Mouse (Mus musculus) bone marrow macrophage, adult 2 months (primary cell): ENCODE results near the gene Kars.

Experiments used
- CTCF ChIP-seq: IDR thresholded peaks from 2 replicates; pipeline ENCODE4 v1.5.1; 2012; ENCODE audit warnings: low read depth, mild to moderate bottlenecking, low read length, moderate library complexity
- POLR2A ChIP-seq: IDR thresholded peaks from 2 replicates; pipeline ENCODE4 v1.6.1; 2012; ENCODE audit warnings: mild to moderate bottlenecking, low read depth, low read length, borderline replicate concordance

GRCm38 (mm10) chr8:112037521-112037920, 26.4 kb upstream of the Kars start:
- TF ChIP-seq CTCF (no peak), POLR2A (no peak)
